Mouse (Mus musculus) cerebellum, adult 8-10 months (tissue): ENCODE results near the gene Eya2.
"Not testable (repeated sequence)": the region's sequence is repeated elsewhere in the genome, so short reads cannot be mapped to it uniquely, and the experiment has no call there.

ENCODE experiments used
- DNase-seq: peaks from one replicate; pipeline ENCODE4 v3.0.0; 2022

Gene Eya2

GRCm38 (mm10) chr2:165786467-165786866 lies 191.6 kb downstream of the Eya2 start:
- no peak for DNase-seq

GRCm38 (mm10) chr2:165788005-165788404 lies 193.2 kb downstream of the Eya2 start:
- peak; percentile 88 for DNase-seq

GRCm38 (mm10) chr2:165788796-165789195 lies 194.0 kb downstream of the Eya2 start:
- DNase-seq = no peak

GRCm38 (mm10) chr2:165789667-165790066 lies 194.8 kb downstream of the Eya2 start:
- no peak for DNase-seq

GRCm38 (mm10) chr2:165791026-165791425 lies 196.2 kb downstream of the Eya2 start:
- no peak for DNase-seq

GRCm38 (mm10) chr2:165791657-165792056 lies 196.8 kb downstream of the Eya2 start:
- peak; percentile 61 for DNase-seq

- DNase-seq = no peak
Observed at GRCm38 (mm10) chr2:165792431-165793282, 197.8 kb downstream of the Eya2 start.

GRCm38 (mm10) chr2:165793283-165793638 lies 198.4 kb downstream of the Eya2 start:
- DNase-seq = no peak

GRCm38 (mm10) chr2:165797876-165798275 lies 203.0 kb downstream of the Eya2 start:
- no peak for DNase-seq

- not testable (repeated sequence) for DNase-seq
Observed at GRCm38 (mm10) chr2:165800174-165800573, 205.3 kb downstream of the Eya2 start.

GRCm38 (mm10) chr2:165808179-165808975 lies 213.5 kb downstream of the Eya2 start:
- DNase-seq = no peak

GRCm38 (mm10) chr2:165809091-165809490 lies 214.3 kb downstream of the Eya2 start:
- no peak for DNase-seq

GRCm38 (mm10) chr2:165809901-165810477 lies 215.2 kb downstream of the Eya2 start:
- no peak for DNase-seq

GRCm38 (mm10) chr2:165811536-165811935 lies 216.7 kb downstream of the Eya2 start:
- peak; percentile 54 for DNase-seq

- DNase-seq = no peak
Observed at GRCm38 (mm10) chr2:165812889-165813288, 218.1 kb downstream of the Eya2 start.

GRCm38 (mm10) chr2:165815103-165815880 lies 220.5 kb downstream of the Eya2 start:
- DNase-seq = no peak

- DNase-seq = no peak
Observed at GRCm38 (mm10) chr2:165817437-165817836, 222.6 kb downstream of the Eya2 start.

GRCm38 (mm10) chr2:165818570-165818969 lies 223.7 kb downstream of the Eya2 start:
- no peak for DNase-seq

GRCm38 (mm10) chr2:165818985-165819948 lies 224.4 kb downstream of the Eya2 start:
- DNase-seq = peak; percentile 77

GRCm38 (mm10) chr2:165820073-165820472 lies 225.2 kb downstream of the Eya2 start:
- no peak for DNase-seq

GRCm38 (mm10) chr2:165820504-165821095 lies 225.8 kb downstream of the Eya2 start:
- no peak for DNase-seq
